Mouse (Mus musculus) spleen, postnatal 10 days (tissue): ENCODE measurements around the gene Zfp273.
A peak's percentile ranks its signal among the peaks of the same experiment; 100 is the strongest.
"Not testable (repeated sequence)": the region's sequence is repeated elsewhere in the genome, so short reads cannot be mapped to it uniquely, and the experiment has no call there.

Experiments used
- DNase-seq, 2 experiments: peaks; one replicate each; pipeline ENCODE4 v3.0.0; 2021 to 2022; ENCODE audit warnings: low spot score in 2 of 2

The Zfp273 gene

GRCm38 (mm10) chr13:67867899-67868298, 54.4 kb downstream of the Zfp273 start:
- DNase-seq, result peak in 1 of 2 experiments; percentile 13

GRCm38 (mm10) chr13:67876049-67876698, 62.6 kb downstream of the Zfp273 start:
- not testable (repeated sequence) for DNase-seq
